ENCODE assay signal across 8 mouse cellular contexts in genomic region chr11:103192956-103193824, GRCm38 (mm10). TPM values are rescaled to one million over a fixed set of nuclear protein-coding genes. Genes with fewer than 3 reads are reported as not detected.
DNase-seq lines count a peak whose midpoint lies in the region; ATAC-seq lines count a peak whose summit lies in the region.

No protein-coding gene starts in this region.

- peak overlapping the region; percentile 27 for H3K4me3 ChIP-seq in heart, embryonic 16.5 days (ENCODE audit: low read length)
- H3K4me3 ChIP-seq in limb, embryonic 11.5 days (ENCODE audit: low read depth, low read length), result peak overlapping the region; percentile 20

- H3K27me3 ChIP-seq in heart, embryonic 16.5 days (ENCODE audit: control insufficient read depth, insufficient read depth, low read length), result peaks cover 72% of the 10 kb centered on the region
- H3K27me3 ChIP-seq in limb, embryonic 11.5 days (ENCODE audit: control insufficient read depth, insufficient read depth, low read length), result peaks cover 82% of the 10 kb centered on the region

- no peak for ATAC-seq in heart, embryonic 16.5 days (replicated peaks; ENCODE audit: extremely low read depth, insufficient read depth, low FRiP score)
- no peak for ATAC-seq in limb, embryonic 11.5 days (ENCODE audit: insufficient number of reproducible peaks, low FRiP score, low TSS enrichment, low read depth)

- DNase-seq in left cerebral cortex, adult 18-20 months (ENCODE audit: low spot score in 2 of 2), result peak; percentile 74 to 78
- DNase-seq in left cerebral cortex, adult 11 months (ENCODE audit: low spot score), result no peak
- peak; percentile 83 for DNase-seq in cerebellum, postnatal 10 days
- DNase-seq in limb, embryonic 11.5 days (ENCODE audit: low spot score), result peak; percentile 54
- peak; percentile 78 to 79 for DNase-seq in right cerebral cortex, adult 2 months (ENCODE audit: low spot score in 2 of 2)
- no peak for DNase-seq in thymus, postnatal 0 days (ENCODE audit: low spot score)
- no peak for DNase-seq in natural killer cell, adult 2 months (ENCODE audit: low spot score in 2 of 2)

- H3K9me3 ChIP-seq in heart, embryonic 16.5 days (replicated peaks; ENCODE audit: control insufficient read depth, low read length), result no peaks in the 10 kb centered on the region
- no peaks in the 10 kb centered on the region for H3K9me3 ChIP-seq in limb, embryonic 11.5 days (ENCODE audit: control insufficient read depth, low read length)

- peaks cover 5% of the 10 kb centered on the region; the same call in 1 of the 2 replicates for H3K4me1 ChIP-seq in heart, embryonic 16.5 days (ENCODE audit: control insufficient read depth, insufficient read depth, low read length)
- no peaks in the 10 kb centered on the region for H3K4me1 ChIP-seq in limb, embryonic 11.5 days (ENCODE audit: control insufficient read depth, insufficient read depth, low read length)

- WGBS in heart, embryonic 16.5 days, result 11% methylated on average over 40 of the region's 44 CpGs
- WGBS in limb, embryonic 11.5 days, result 4% methylated on average over 43 of the region's 44 CpGs

- no peak overlapping the region for H3K27ac ChIP-seq in heart, embryonic 16.5 days (ENCODE audit: low read length)
- H3K27ac ChIP-seq in limb, embryonic 11.5 days (replicated peaks; ENCODE audit: low read depth, low read length), result no peak overlapping the region

- H3K36me3 ChIP-seq in heart, embryonic 16.5 days (ENCODE audit: control insufficient read depth, insufficient read depth), result no peaks in the 10 kb centered on the region
- H3K36me3 ChIP-seq in limb, embryonic 11.5 days (ENCODE audit: control insufficient read depth, insufficient read depth, low read length), result no peaks in the 10 kb centered on the region

- H3K4me2 ChIP-seq in heart, embryonic 16.5 days (ENCODE audit: low read depth, low read length), result peak overlapping the region; percentile 48
- peak overlapping the region; percentile 36; the same call in 1 of the 2 replicates for H3K4me2 ChIP-seq in limb, embryonic 11.5 days (ENCODE audit: low read depth, severe bottlenecking)

- no peak overlapping the region for H3K9ac ChIP-seq in heart, embryonic 16.5 days (ENCODE audit: low read length)
- no peak overlapping the region for H3K9ac ChIP-seq in limb, embryonic 11.5 days (ENCODE audit: low read length)

RNA-seq across cellular contexts. Expression of gene 1700023F06Rik, which starts 15.2 kb away (rescaled TPM):
- total RNA-seq in left cerebral cortex, adult 18-20 months (2021), result 1 to 10 TPM; 1.8 to 2.0 TPM
- 0.17 and 0.25 TPM in 2 replicates for polyA plus RNA-seq in heart, embryonic 16.5 days (2015; fragmentation: Nextera tagmentation; extraction: Ambion mirVana)
- 0.23 and 0.48 TPM in 2 replicates for polyA plus RNA-seq in limb, embryonic 11.5 days (2014; fragmentation: Nextera tagmentation; extraction: Ambion mirVana)
- 0.56 and 0.93 TPM in 2 replicates for polyA plus RNA-seq in thymus, postnatal 0 days (2015; fragmentation: Nextera tagmentation; extraction: Ambion mirVana)

RNA-seq across cellular contexts. Expression of gene Fmnl1, which starts 22.3 kb away (rescaled TPM):
- 100 to 1,000 TPM; 169 to 206 TPM for total RNA-seq in left cerebral cortex, adult 18-20 months (2021)
- 4.0 and 7.6 TPM in 2 replicates for polyA plus RNA-seq in heart, embryonic 16.5 days (2015; fragmentation: Nextera tagmentation; extraction: Ambion mirVana)
- 0.20 and 0.69 TPM in 2 replicates for polyA plus RNA-seq in limb, embryonic 11.5 days (2014; fragmentation: Nextera tagmentation; extraction: Ambion mirVana)
- 56.9 and 59.8 TPM in 2 replicates for polyA plus RNA-seq in thymus, postnatal 0 days (2015; fragmentation: Nextera tagmentation; extraction: Ambion mirVana)

RNA-seq across cellular contexts. Expression of gene Spata32, which starts 25.0 kb away (rescaled TPM):
- total RNA-seq in left cerebral cortex, adult 18-20 months (2021), result 1 to 10 TPM; 1.5 to 1.8 TPM
- polyA plus RNA-seq in heart, embryonic 16.5 days (2015; fragmentation: Nextera tagmentation; extraction: Ambion mirVana), result not detected in 2 replicates
- polyA plus RNA-seq in limb, embryonic 11.5 days (2014; fragmentation: Nextera tagmentation; extraction: Ambion mirVana), result not detected in 2 replicates
- polyA plus RNA-seq in thymus, postnatal 0 days (2015; fragmentation: Nextera tagmentation; extraction: Ambion mirVana), result not detected in 2 replicates

Comparison
In these comparisons a context has a peak if more than half of its experiments do, and no peak if none do; other contexts are left out.
1. DNase-seq: peak in left cerebral cortex, adult 18-20 months (2 of 2), cerebellum, postnatal 10 days (2 of 2), limb, embryonic 11.5 days (single experiment) and right cerebral cortex, adult 2 months (2 of 2); none in left cerebral cortex, adult 11 months (single experiment), thymus, postnatal 0 days (single experiment) and natural killer cell, adult 2 months (0 of 2).